Mouse (Mus musculus) lung, postnatal 25 days (tissue): Measurements from ENCODE around the gene Platr17.
"Not testable (repeated sequence)": the region's sequence is repeated elsewhere in the genome, so short reads cannot be mapped to it uniquely, and the experiment has no call there.

ENCODE experiments used
- DNase-seq: peaks from one replicate; pipeline ENCODE4 v3.0.0; 2022; ENCODE audit warnings: low spot score

The Platr17 gene

GRCm38 (mm10) chr17:33902491-33902890, 2.4 kb upstream of the Platr17 start:
- no peak for DNase-seq

- not testable (repeated sequence) for DNase-seq
Measured at GRCm38 (mm10) chr17:33903911-33904651, 854 bp upstream of the Platr17 start.

GRCm38 (mm10) chr17:33908331-33909076, 3.6 kb downstream of the Platr17 start:
- peak; percentile 32 for DNase-seq

- peak; percentile 98 for DNase-seq
Measured at GRCm38 (mm10) chr17:33909077-33909868, 4.3 kb downstream of the Platr17 start, which contains the start of gene Daxx. Daxx (plus strand) TSS chr17:33909414.

- peak; percentile 72 for DNase-seq
Measured at GRCm38 (mm10) chr17:33909869-33910250, 4.9 kb downstream of the Platr17 start.

- DNase-seq, result no peak
Measured at GRCm38 (mm10) chr17:33910346-33911051, 5.6 kb downstream of the Platr17 start.

- DNase-seq, result no peak
Measured at GRCm38 (mm10) chr17:33911052-33911812, 6.3 kb downstream of the Platr17 start.

GRCm38 (mm10) chr17:33911813-33912414, 7.0 kb downstream of the Platr17 start:
- no peak for DNase-seq

- DNase-seq, result no peak
Measured at GRCm38 (mm10) chr17:33913264-33913663, 8.3 kb downstream of the Platr17 start.

GRCm38 (mm10) chr17:33913905-33914304, 9.0 kb downstream of the Platr17 start:
- DNase-seq, result no peak

GRCm38 (mm10) chr17:33914969-33915391, 10.0 kb downstream of the Platr17 start:
- DNase-seq, result no peak

- peak; percentile 99 for DNase-seq
Measured at GRCm38 (mm10) chr17:33915671-33916250, 10.8 kb downstream of the Platr17 start, which contains the start of the genes Tapbp and Zbtb22. Tapbp (plus strand) TSS chr17:33915899. Zbtb22 (plus strand) TSS chr17:33915904.

- DNase-seq, result no peak
Measured at GRCm38 (mm10) chr17:33916294-33916693, 11.4 kb downstream of the Platr17 start.

GRCm38 (mm10) chr17:33916847-33917655, 12.1 kb downstream of the Platr17 start:
- DNase-seq, result no peak

GRCm38 (mm10) chr17:33917656-33918292, 12.8 kb downstream of the Platr17 start:
- no peak for DNase-seq

GRCm38 (mm10) chr17:33918293-33919203, 13.6 kb downstream of the Platr17 start:
- DNase-seq, result no peak
